Mouse (Mus musculus): ENCODE measurements at regions not wholly inside any gene's neighbourhood (a gene's known extent, or its start where the extent isn't known, plus 50 kb on each side); places are given as distances from the start of the nearest gene placed in this dataset.
"Not testable (repeated sequence)": the region's sequence is repeated elsewhere in the genome, so short reads cannot be mapped to it uniquely, and the experiment has no call there.

- H3K4me3 ChIP-seq, result no peak overlapping the region
- no peaks in the 10 kb centered on the region for H3K36me3 ChIP-seq
- H3K9me3 ChIP-seq, result no peaks in the 10 kb centered on the region
- WGBS, result 72% methylated on average over 9 of the region's 9 CpGs
- H3K4me1 ChIP-seq, result no peaks in the 10 kb centered on the region
- H3K27ac ChIP-seq, result no peak overlapping the region
- H3K27me3 ChIP-seq (ENCODE audit: insufficient read depth, poor library complexity, severe bottlenecking), result no peaks in the 10 kb centered on the region
- DNase-seq (ENCODE audit: low spot score), result no peak
Measured at GRCm38 (mm10) chr10:69033410-69033809, 117.8 kb upstream of the Rhobtb1 start.

GRCm38 (mm10) chr10:69034390-69035120, 116.7 kb upstream of the Rhobtb1 start:
- DNase-seq (ENCODE audit: low spot score), result no peak
- no peak overlapping the region for H3K4me3 ChIP-seq
- H3K27ac ChIP-seq, result no peak overlapping the region
- H3K9me3 ChIP-seq, result no peaks in the 10 kb centered on the region
- H3K27me3 ChIP-seq (ENCODE audit: insufficient read depth, poor library complexity, severe bottlenecking), result no peaks in the 10 kb centered on the region
- no peaks in the 10 kb centered on the region for H3K36me3 ChIP-seq
- H3K4me1 ChIP-seq, result no peaks in the 10 kb centered on the region
- 45% methylated on average over 2 of the region's 2 CpGs for WGBS

GRCm38 (mm10) chr10:69035536-69035935, 115.7 kb upstream of the Rhobtb1 start:
- not testable (repeated sequence) for H3K27ac ChIP-seq; H3K27me3 ChIP-seq (ENCODE audit: insufficient read depth, poor library complexity, severe bottlenecking); H3K9me3 ChIP-seq; H3K36me3 ChIP-seq; DNase-seq (ENCODE audit: low spot score); H3K4me1 ChIP-seq; H3K4me3 ChIP-seq
- WGBS, result 83% methylated on average over 4 of the region's 4 CpGs

- Histone ChIP-seq H3K4me1 (no peaks in the 10 kb centered on the region), H3K9me3 (no peaks in the 10 kb centered on the region), H3K27ac (no peak overlapping the region), H3K27me3 (ENCODE audit: insufficient read depth, poor library complexity, severe bottlenecking) (no peaks in the 10 kb centered on the region), H3K4me3 (no peak overlapping the region), H3K36me3 (no peaks in the 10 kb centered on the region)
- WGBS, result 78% methylated on average over 2 of the region's 2 CpGs
- no peak for DNase-seq (ENCODE audit: low spot score)
Measured at GRCm38 (mm10) chr10:69036096-69036495, 115.1 kb upstream of the Rhobtb1 start.

GRCm38 (mm10) chr10:69044171-69044651, 107.0 kb upstream of the Rhobtb1 start:
- H3K27ac ChIP-seq, result no peak overlapping the region
- no peaks in the 10 kb centered on the region for H3K9me3 ChIP-seq
- no peaks in the 10 kb centered on the region for H3K4me1 ChIP-seq
- no peak overlapping the region for H3K4me3 ChIP-seq
- DNase-seq (ENCODE audit: low spot score), result peak; percentile 24
- H3K27me3 ChIP-seq (ENCODE audit: insufficient read depth, poor library complexity, severe bottlenecking), result no peaks in the 10 kb centered on the region
- H3K36me3 ChIP-seq, result no peaks in the 10 kb centered on the region
- 60% methylated on average over 12 of the region's 12 CpGs for WGBS

GRCm38 (mm10) chr10:69045275-69045674, 106.0 kb upstream of the Rhobtb1 start:
- Histone ChIP-seq H3K27me3 (ENCODE audit: insufficient read depth, poor library complexity, severe bottlenecking) (no peaks in the 10 kb centered on the region), H3K36me3 (no peaks in the 10 kb centered on the region), H3K4me3 (no peak overlapping the region), H3K4me1 (no peaks in the 10 kb centered on the region), H3K9me3 (no peaks in the 10 kb centered on the region), H3K27ac (no peak overlapping the region)
- peak; percentile 61 for DNase-seq (ENCODE audit: low spot score)
- 73% methylated on average over 14 of the region's 14 CpGs for WGBS

GRCm38 (mm10) chr10:69046008-69046555, 105.2 kb upstream of the Rhobtb1 start:
- H3K27ac ChIP-seq, result no peak overlapping the region
- WGBS, result 60% methylated on average over 10 of the region's 10 CpGs
- no peak for DNase-seq (ENCODE audit: low spot score)

GRCm38 (mm10) chr10:69078008-69078407, 73.2 kb upstream of the Rhobtb1 start:
- no peak for DNase-seq (ENCODE audit: low spot score)
- Histone ChIP-seq H3K4me1 (no peaks in the 10 kb centered on the region), H3K9me3 (no peaks in the 10 kb centered on the region), H3K4me3 (no peak overlapping the region), H3K36me3 (no peaks in the 10 kb centered on the region), H3K27me3 (ENCODE audit: insufficient read depth, poor library complexity, severe bottlenecking) (no peaks in the 10 kb centered on the region), H3K27ac (no peak overlapping the region)
- WGBS, result 70% methylated on average over 11 of the region's 11 CpGs

More at GRCm38 (mm10) chr10:69046008-69046555, 105.2 kb upstream of the Rhobtb1 start:
- Histone ChIP-seq H3K36me3 (no peaks in the 10 kb centered on the region), H3K9me3 (no peaks in the 10 kb centered on the region), H3K27me3 (ENCODE audit: insufficient read depth, poor library complexity, severe bottlenecking) (no peaks in the 10 kb centered on the region), H3K4me3 (no peak overlapping the region), H3K4me1 (no peaks in the 10 kb centered on the region)

GRCm38 (mm10) chr10:69086184-69086583, 65.0 kb upstream of the Rhobtb1 start:
- Histone ChIP-seq H3K27me3 (ENCODE audit: insufficient read depth, poor library complexity, severe bottlenecking) (no peaks in the 10 kb centered on the region), H3K4me1 (no peaks in the 10 kb centered on the region), H3K4me3 (no peak overlapping the region), H3K9me3 (no peaks in the 10 kb centered on the region), H3K36me3 (no peaks in the 10 kb centered on the region), H3K27ac (no peak overlapping the region)
- 75% methylated on average over 1 of the region's 1 CpGs for WGBS
- DNase-seq (ENCODE audit: low spot score), result no peak

- 70% methylated on average over 3 of the region's 3 CpGs for WGBS
- no peaks in the 10 kb centered on the region for H3K4me1 ChIP-seq
- H3K27ac ChIP-seq, result no peak overlapping the region
- no peaks in the 10 kb centered on the region for H3K9me3 ChIP-seq
- H3K4me3 ChIP-seq, result no peak overlapping the region
- no peak for DNase-seq (ENCODE audit: low spot score)
- no peaks in the 10 kb centered on the region for H3K27me3 ChIP-seq (ENCODE audit: insufficient read depth, poor library complexity, severe bottlenecking)
- H3K36me3 ChIP-seq, result no peaks in the 10 kb centered on the region
Measured at GRCm38 (mm10) chr10:69091872-69092271, 59.4 kb upstream of the Rhobtb1 start.

- no peaks in the 10 kb centered on the region for H3K4me1 ChIP-seq
- no peaks in the 10 kb centered on the region for H3K36me3 ChIP-seq
- WGBS, result 84% methylated on average over 3 of the region's 3 CpGs
- no peak overlapping the region for H3K27ac ChIP-seq
- no peak for DNase-seq (ENCODE audit: low spot score)
- H3K27me3 ChIP-seq (ENCODE audit: insufficient read depth, poor library complexity, severe bottlenecking), result no peaks in the 10 kb centered on the region
- H3K4me3 ChIP-seq, result no peak overlapping the region
- H3K9me3 ChIP-seq, result no peaks in the 10 kb centered on the region
Measured at GRCm38 (mm10) chr10:69100021-69100420, 51.2 kb upstream of the Rhobtb1 start.

GRCm38 (mm10) chr10:69100742-69101141, 50.5 kb upstream of the Rhobtb1 start:
- DNase-seq (ENCODE audit: low spot score); H3K4me3 ChIP-seq; H3K4me1 ChIP-seq; H3K27me3 ChIP-seq (ENCODE audit: insufficient read depth, poor library complexity, severe bottlenecking); H3K27ac ChIP-seq; H3K9me3 ChIP-seq; H3K36me3 ChIP-seq: not testable (repeated sequence)
- WGBS, result 85% methylated on average over 16 of the region's 16 CpGs

Data from heart, embryonic 10.5 days (tissue).